Mouse (Mus musculus) intestine, embryonic 15.5 days (tissue): ENCODE data around the gene Myb. TPM values are rescaled to one million over a fixed set of nuclear protein-coding genes. Genes with fewer than 3 reads are reported as not detected.
"Not testable (repeated sequence)": the region's sequence is repeated elsewhere in the genome, so short reads cannot be mapped to it uniquely, and the experiment has no call there.

Experiments
- ATAC-seq: fragments of 200-750 bp; cut with Nextera tagmentation; 2 replicates; pipeline ENCODE4 v1.8.0; 2017; ENCODE audit warnings: moderate TSS enrichment, moderate library complexity
- H3K27ac ChIP-seq: fragments of 300-500 bp; sonication (generic); 2 replicates; pipeline ENCODE4 v1.5.1; 2015; ENCODE audit warnings: mild to moderate bottlenecking, inconsistent platforms
- H3K27me3 ChIP-seq: fragments of 300-500 bp; sonication (generic); replicated peaks from 2 replicates; pipeline ENCODE4 v1.6.1; 2015; ENCODE audit warnings: inconsistent platforms
- H3K36me3 ChIP-seq: fragments of 300-500 bp; sonication (generic); 2 replicates; pipeline ENCODE4 v1.6.1; 2015; ENCODE audit warnings: inconsistent platforms
- H3K4me1 ChIP-seq: fragments of 300-500 bp; sonication (generic); replicated peaks from 2 replicates; pipeline ENCODE4 v1.6.1; 2015; ENCODE audit warnings: inconsistent platforms
- H3K4me2 ChIP-seq: fragments of 300-500 bp; sonication (generic); replicated peaks from 2 replicates; pipeline ENCODE4 v1.6.1; 2015; ENCODE audit warnings: mild to moderate bottlenecking, inconsistent platforms
- H3K4me3 ChIP-seq: fragments of 300-500 bp; sonication (generic); replicated peaks from 2 replicates; pipeline ENCODE4 v1.5.1; 2015; ENCODE audit warnings: inconsistent platforms
- H3K9ac ChIP-seq: fragments of 300-500 bp; sonication (generic); 2 replicates; pipeline ENCODE4 v1.6.1; 2015; ENCODE audit warnings: inconsistent platforms
- H3K9me3 ChIP-seq: fragments of 300-500 bp; sonication (generic); 2 replicates; pipeline ENCODE4 v1.6.1; 2016; ENCODE audit warnings: inconsistent platforms
- WGBS: fragments of 180-500 bp; shearing (Covaris S2); methylation state at CpG from one replicate; pipeline ENCODE4 v1.1.7; 2015; 5-methylcytosine and 5-hydroxymethylcytosine counted together
- polyA plus RNA-seq: library from polyadenylated mRNA; unstranded; fragments of >200 nt; fragmentation: Nextera tagmentation; extraction: Ambion mirVana; gene quantifications from 2 replicates; pipeline ENCODE4 v1.2.1, GENCODE M21; 2015

The Myb gene
- polyA plus RNA-seq, 1 experiment from 2014 or later = 6.4 TPM

GRCm38 (mm10) chr10:21149945-21150344 lies 10.8 kb downstream of the Myb start:
- H3K4me3 ChIP-seq, H3K9me3 ChIP-seq, ATAC-seq, H3K4me2 ChIP-seq, H3K4me1 ChIP-seq, H3K9ac ChIP-seq, H3K27me3 ChIP-seq, H3K36me3 ChIP-seq, H3K27ac ChIP-seq: not testable (repeated sequence)
- WGBS = 92% methylated on average over 6 of the region's 6 CpGs

GRCm38 (mm10) chr10:21146719-21147118 lies 14.1 kb downstream of the Myb start:
- Histone ChIP-seq H3K4me1 (0 out of 2 replicates have a peak, but pooled peaks cover 4% of the 10 kb centered on the region), H3K9me3 (no peaks in the 10 kb centered on the region), H3K4me2 (no peak overlapping the region), H3K9ac (no peak overlapping the region), H3K27me3 (no peaks in the 10 kb centered on the region), H3K4me3 (no peak overlapping the region), H3K27ac (no peak overlapping the region), H3K36me3 (no peaks in the 10 kb centered on the region)
- no peak for ATAC-seq
- WGBS = 98% methylated on average over 1 of the region's 1 CpGs

GRCm38 (mm10) chr10:21146263-21146662 lies 14.5 kb downstream of the Myb start:
- Histone ChIP-seq H3K27me3 (no peaks in the 10 kb centered on the region), H3K9ac (no peak overlapping the region), H3K4me1 (0 out of 2 replicates have a peak, but pooled peaks cover 4% of the 10 kb centered on the region), H3K4me2 (no peak overlapping the region), H3K27ac (no peak overlapping the region), H3K9me3 (no peaks in the 10 kb centered on the region), H3K36me3 (no peaks in the 10 kb centered on the region), H3K4me3 (no peak overlapping the region)
- WGBS = 86% methylated on average over 2 of the region's 2 CpGs
- no peak for ATAC-seq

- Histone ChIP-seq H3K27ac (no peak overlapping the region), H3K9ac (peak overlapping the region; percentile 37), H3K4me1 (0 out of 2 replicates have a peak, but pooled peaks cover 4% of the 10 kb centered on the region), H3K4me2 (peak overlapping the region; percentile 79), H3K9me3 (no peaks in the 10 kb centered on the region), H3K4me3 (peak overlapping the region; percentile 40), H3K36me3 (no peaks in the 10 kb centered on the region), H3K27me3 (no peaks in the 10 kb centered on the region)
- ATAC-seq = peak; percentile 84
- 29% methylated on average over 27 of the region's 27 CpGs for WGBS
Observed at GRCm38 (mm10) chr10:21144627-21145504, 15.9 kb downstream of the Myb start.

GRCm38 (mm10) chr10:21135297-21135696 lies 25.5 kb downstream of the Myb start:
- Histone ChIP-seq H3K27me3 (no peaks in the 10 kb centered on the region), H3K9ac (no peak overlapping the region), H3K27ac (no peak overlapping the region), H3K4me2 (no peak overlapping the region), H3K9me3 (no peaks in the 10 kb centered on the region), H3K36me3 (no peaks in the 10 kb centered on the region), H3K4me3 (no peak overlapping the region), H3K4me1 (0 out of 2 replicates have a peak, but pooled peaks cover 3% of the 10 kb centered on the region)
- 95% methylated on average over 8 of the region's 8 CpGs for WGBS
- ATAC-seq = no peak

- 0 out of 2 replicates have a peak, but pooled peaks cover 3% of the 10 kb centered on the region for H3K4me1 ChIP-seq
- no peak overlapping the region for H3K27ac ChIP-seq
- H3K4me2 ChIP-seq = no peak overlapping the region
- no peak for ATAC-seq
- H3K4me3 ChIP-seq = no peak overlapping the region
- no peaks in the 10 kb centered on the region for H3K9me3 ChIP-seq
- H3K27me3 ChIP-seq = no peaks in the 10 kb centered on the region
- no peaks in the 10 kb centered on the region for H3K36me3 ChIP-seq
- no peak overlapping the region for H3K9ac ChIP-seq
- 33% methylated on average over 9 of the region's 9 CpGs for WGBS
Observed at GRCm38 (mm10) chr10:21130901-21131493, 29.8 kb downstream of the Myb start.

- H3K4me1 ChIP-seq = 0 out of 2 replicates have a peak, but pooled peaks cover 3% of the 10 kb centered on the region
- no peak overlapping the region for H3K9ac ChIP-seq
- 82% methylated on average over 5 of the region's 5 CpGs for WGBS
- no peaks in the 10 kb centered on the region for H3K9me3 ChIP-seq
- H3K4me3 ChIP-seq = no peak overlapping the region
- ATAC-seq = no peak
- no peaks in the 10 kb centered on the region for H3K27me3 ChIP-seq
- H3K27ac ChIP-seq = no peak overlapping the region
- no peak overlapping the region for H3K4me2 ChIP-seq
- H3K36me3 ChIP-seq = no peaks in the 10 kb centered on the region
Observed at GRCm38 (mm10) chr10:21128086-21128611, 32.6 kb downstream of the Myb start.

GRCm38 (mm10) chr10:21118341-21118740 lies 42.4 kb downstream of the Myb start:
- Histone ChIP-seq H3K4me1 (no peaks in the 10 kb centered on the region), H3K4me3 (no peak overlapping the region), H3K9ac (no peak overlapping the region), H3K4me2 (no peak overlapping the region), H3K9me3 (no peaks in the 10 kb centered on the region), H3K27me3 (no peaks in the 10 kb centered on the region), H3K36me3 (no peaks in the 10 kb centered on the region), H3K27ac (no peak overlapping the region)
- ATAC-seq = no peak
- 80% methylated on average over 3 of the region's 3 CpGs for whole genome bisulfite sequencing

GRCm38 (mm10) chr10:21114459-21114858 lies 46.3 kb downstream of the Myb start:
- H3K36me3 ChIP-seq = no peaks in the 10 kb centered on the region
- 90% methylated on average over 2 of the region's 2 CpGs for WGBS
- H3K4me1 ChIP-seq = no peaks in the 10 kb centered on the region
- no peaks in the 10 kb centered on the region for H3K9me3 ChIP-seq
- no peaks in the 10 kb centered on the region for H3K27me3 ChIP-seq
- H3K4me3 ChIP-seq = no peak overlapping the region
- no peak overlapping the region for H3K4me2 ChIP-seq
- H3K9ac ChIP-seq = no peak overlapping the region
- H3K27ac ChIP-seq = no peak overlapping the region
- no peak for ATAC-seq

- WGBS = 82% methylated on average over 2 of the region's 2 CpGs
- H3K9ac ChIP-seq = no peak overlapping the region
- H3K27me3 ChIP-seq = no peaks in the 10 kb centered on the region
- no peaks in the 10 kb centered on the region for H3K4me1 ChIP-seq
- no peak overlapping the region for H3K4me3 ChIP-seq
- H3K36me3 ChIP-seq = no peaks in the 10 kb centered on the region
- H3K27ac ChIP-seq = no peak overlapping the region
- H3K4me2 ChIP-seq = no peak overlapping the region
- no peaks in the 10 kb centered on the region for H3K9me3 ChIP-seq
- ATAC-seq = no peak
Observed at GRCm38 (mm10) chr10:21112689-21113088, 48.1 kb downstream of the Myb start.

- Histone ChIP-seq H3K4me2 (no peak overlapping the region), H3K36me3 (no peaks in the 10 kb centered on the region), H3K9me3 (no peaks in the 10 kb centered on the region), H3K27ac (no peak overlapping the region), H3K9ac (no peak overlapping the region), H3K27me3 (no peaks in the 10 kb centered on the region), H3K4me1 (no peaks in the 10 kb centered on the region), H3K4me3 (no peak overlapping the region)
- WGBS = 54% methylated on average over 7 of the region's 7 CpGs
- ATAC-seq = no peak
Observed at GRCm38 (mm10) chr10:21109337-21110056, 51.3 kb downstream of the Myb start.

- Histone ChIP-seq H3K27me3 (no peaks in the 10 kb centered on the region), H3K27ac (no peak overlapping the region), H3K9me3 (no peaks in the 10 kb centered on the region), H3K9ac (no peak overlapping the region), H3K4me3 (no peak overlapping the region), H3K36me3 (no peaks in the 10 kb centered on the region), H3K4me2 (no peak overlapping the region), H3K4me1 (no peaks in the 10 kb centered on the region)
- 77% methylated on average over 2 of the region's 2 CpGs for WGBS
- ATAC-seq = no peak
Observed at GRCm38 (mm10) chr10:21108796-21109195, 52.0 kb downstream of the Myb start.
